Mouse (Mus musculus): Measurements from ENCODE around the gene Evi2a.

Gene Evi2a

GRCm38 (mm10) chr11:79526549-79526948, 3.9 kb downstream of the Evi2a start:
- DNase-seq (ENCODE audit: low read depth, low spot score): no peak

GRCm38 (mm10) chr11:79524310-79524575, 6.2 kb downstream of the Evi2a start:
- no peak for DNase-seq (ENCODE audit: low read depth, low spot score)

- no peak for DNase-seq (ENCODE audit: low read depth, low spot score)
Measured at GRCm38 (mm10) chr11:79523560-79524309, 6.7 kb downstream of the Evi2a start, which contains the start of gene Evi2b. Gene Evi2b (minus strand): TSS chr11:79523762.

- DNase-seq (ENCODE audit: low read depth, low spot score): no peak
Measured at GRCm38 (mm10) chr11:79522944-79523343, 7.5 kb downstream of the Evi2a start.

- DNase-seq (ENCODE audit: low read depth, low spot score): no peak
Measured at GRCm38 (mm10) chr11:79521930-79522329, 8.5 kb downstream of the Evi2a start.

GRCm38 (mm10) chr11:79520772-79521171, 9.6 kb downstream of the Evi2a start:
- no peak for DNase-seq (ENCODE audit: low read depth, low spot score)

GRCm38 (mm10) chr11:79519878-79520291, 10.5 kb downstream of the Evi2a start:
- peak; percentile 56 for DNase-seq (ENCODE audit: low read depth, low spot score)

- no peak for DNase-seq (ENCODE audit: low read depth, low spot score)
Measured at GRCm38 (mm10) chr11:79519299-79519698, 11.1 kb downstream of the Evi2a start.

- DNase-seq (ENCODE audit: low read depth, low spot score): no peak
Measured at GRCm38 (mm10) chr11:79515798-79516197, 14.6 kb downstream of the Evi2a start.

GRCm38 (mm10) chr11:79515331-79515730, 15.1 kb downstream of the Evi2a start:
- DNase-seq (ENCODE audit: low read depth, low spot score): no peak

- DNase-seq (ENCODE audit: low read depth, low spot score): no peak
Measured at GRCm38 (mm10) chr11:79511970-79512369, 18.4 kb downstream of the Evi2a start.

- DNase-seq (ENCODE audit: low read depth, low spot score): no peak
Measured at GRCm38 (mm10) chr11:79504506-79504905, 25.9 kb downstream of the Evi2a start.

- DNase-seq (ENCODE audit: low read depth, low spot score): no peak
Measured at GRCm38 (mm10) chr11:79503845-79504244, 26.6 kb downstream of the Evi2a start, which contains the start of gene Omg. Gene Omg (minus strand): TSS chr11:79504084.

- DNase-seq (ENCODE audit: low read depth, low spot score): no peak
Measured at GRCm38 (mm10) chr11:79502917-79503316, 27.5 kb downstream of the Evi2a start.

GRCm38 (mm10) chr11:79494976-79495800, 35.2 kb downstream of the Evi2a start:
- peak; percentile 7 for DNase-seq (ENCODE audit: low read depth, low spot score)

GRCm38 (mm10) chr11:79484721-79485120, 45.7 kb downstream of the Evi2a start:
- no peak for DNase-seq (ENCODE audit: low read depth, low spot score)

GRCm38 (mm10) chr11:79483876-79484528, 46.4 kb downstream of the Evi2a start:
- DNase-seq (ENCODE audit: low read depth, low spot score): no peak

- DNase-seq (ENCODE audit: low read depth, low spot score): no peak
Measured at GRCm38 (mm10) chr11:79483392-79483791, 47.0 kb downstream of the Evi2a start.
